Mouse (Mus musculus): ENCODE measurements around the gene Rnd2.

- no peak for TF ChIP-seq POLR2A (IDR thresholded peaks at IDR 0.05; ENCODE audit: low read depth, low read length)
- TF ChIP-seq CTCF (IDR thresholded peaks at IDR 0.05; ENCODE audit: extremely low read depth, insufficient read length, insufficient replicate concordance, low read depth, low read length) = no peak
Measured at GRCm38 (mm10) chr11:101424105-101424851, 40.5 kb upstream of the Rnd2 start, which contains the start of gene Gm27029.

Data from small intestine, adult 2 months (tissue).